Mouse (Mus musculus) stomach, embryonic 14.5 days (tissue): Measurements from ENCODE around the gene Atl1. TPM values are rescaled to one million over a fixed set of nuclear protein-coding genes. Genes with fewer than 3 reads are reported as not detected.

Source experiments
- ATAC-seq: fragments of 200-750 bp; cut with Nextera tagmentation; 2 replicates; pipeline ENCODE4 v1.8.0; 2017; ENCODE audit warnings: low read depth, moderate TSS enrichment; ENCODE audit not compliant: insufficient number of reproducible peaks, insufficient read depth, low FRiP score
- H3K27ac ChIP-seq: fragments of 300-500 bp; sonication (generic); 2 replicates; pipeline ENCODE4 v1.5.1; 2014; ENCODE audit warnings: mild to moderate bottlenecking, low read length, moderate library complexity, mixed read lengths
- H3K27me3 ChIP-seq: fragments of 300-500 bp; sonication (generic); 2 replicates; pipeline ENCODE4 v1.6.1; 2014; ENCODE audit warnings: low read length, control low read depth, mixed read lengths; ENCODE audit not compliant: control insufficient read depth, insufficient read depth
- H3K36me3 ChIP-seq: fragments of 300-500 bp; sonication (generic); 2 replicates; pipeline ENCODE4 v1.6.1; 2014; ENCODE audit warnings: mild to moderate bottlenecking, control low read depth, low read length, moderate library complexity, mixed read lengths; ENCODE audit not compliant: control insufficient read depth, insufficient read depth
- H3K4me1 ChIP-seq: fragments of 300-500 bp; sonication (generic); 2 replicates; pipeline ENCODE4 v1.6.1; 2014; ENCODE audit warnings: low read length, control low read depth, mixed read lengths; ENCODE audit not compliant: control insufficient read depth, insufficient read depth
- H3K4me2 ChIP-seq: fragments of 300-500 bp; sonication (generic); replicated peaks from 2 replicates; pipeline ENCODE4 v1.6.1; 2014; ENCODE audit warnings: low read depth, low read length, control low read depth
- H3K4me3 ChIP-seq: fragments of 300-500 bp; sonication (generic); 2 replicates; pipeline ENCODE4 v1.5.1; 2014; ENCODE audit warnings: low read depth, low read length, control low read depth
- H3K9ac ChIP-seq: fragments of 300-500 bp; sonication (generic); replicated peaks from 2 replicates; pipeline ENCODE4 v1.6.1; 2014; ENCODE audit warnings: low read depth, mild to moderate bottlenecking, control low read depth, low read length, moderate library complexity, mixed read lengths
- H3K9me3 ChIP-seq: fragments of 300-500 bp; sonication (generic); 2 replicates; pipeline ENCODE4 v1.6.1; 2016; ENCODE audit warnings: low read depth, low read length, control low read depth; ENCODE audit not compliant: control insufficient read depth
- WGBS: fragments of 180-500 bp; shearing (Covaris S2); extraction: QIAGEN DNeasy Blood & Tissue Kit; methylation state at CpG from one replicate; pipeline ENCODE4 v1.1.7; 2014; 5-methylcytosine and 5-hydroxymethylcytosine counted together
- polyA plus RNA-seq: library from polyadenylated mRNA; unstranded; fragments of >200 nt; fragmentation: Nextera tagmentation; extraction: Ambion mirVana; gene quantifications from 2 replicates; pipeline ENCODE4 v1.2.1, GENCODE M21; 2014

Atl1 gene
- polyA plus RNA-seq, 1 experiment from 2014 or later: 7.5 TPM

- Histone ChIP-seq H3K36me3 (peaks cover 60% of the 10 kb centered on the region), H3K9ac (no peak overlapping the region), H3K27me3 (no peaks in the 10 kb centered on the region), H3K27ac (no peak overlapping the region), H3K4me2 (no peak overlapping the region), H3K4me1 (no peaks in the 10 kb centered on the region), H3K4me3 (no peak overlapping the region), H3K9me3 (no peaks in the 10 kb centered on the region)
- no peak for ATAC-seq
- WGBS: 82% methylated on average over 5 of the region's 5 CpGs
Measured at GRCm38 (mm10) chr12:69966071-69966470, 73.7 kb downstream of the Atl1 start.

- Histone ChIP-seq H3K9ac (no peak overlapping the region), H3K36me3 (peaks cover 59% of the 10 kb centered on the region), H3K4me1 (no peaks in the 10 kb centered on the region), H3K27ac (no peak overlapping the region), H3K4me2 (no peak overlapping the region), H3K4me3 (no peak overlapping the region), H3K9me3 (no peaks in the 10 kb centered on the region), H3K27me3 (no peaks in the 10 kb centered on the region)
- WGBS: 90% methylated on average over 6 of the region's 6 CpGs
- ATAC-seq: no peak
Measured at GRCm38 (mm10) chr12:69967112-69967511, 74.7 kb downstream of the Atl1 start.

GRCm38 (mm10) chr12:69968154-69968553 lies 75.7 kb downstream of the Atl1 start:
- Histone ChIP-seq H3K4me2 (no peak overlapping the region), H3K9me3 (no peaks in the 10 kb centered on the region), H3K4me3 (no peak overlapping the region), H3K27ac (no peak overlapping the region), H3K4me1 (no peaks in the 10 kb centered on the region), H3K27me3 (no peaks in the 10 kb centered on the region), H3K36me3 (peaks cover 55% of the 10 kb centered on the region), H3K9ac (no peak overlapping the region)
- no peak for ATAC-seq
- 75% methylated on average over 5 of the region's 5 CpGs for WGBS

- Histone ChIP-seq H3K27me3 (no peaks in the 10 kb centered on the region), H3K4me3 (no peak overlapping the region), H3K9me3 (no peaks in the 10 kb centered on the region), H3K4me2 (no peak overlapping the region), H3K9ac (no peak overlapping the region), H3K4me1 (0 out of 2 replicates have a peak, but pooled peaks cover 5% of the 10 kb centered on the region), H3K36me3 (peaks cover 33% of the 10 kb centered on the region), H3K27ac (no peak overlapping the region)
- no peak for ATAC-seq
Measured at GRCm38 (mm10) chr12:69973666-69974065, 81.3 kb downstream of the Atl1 start.

DNA sequence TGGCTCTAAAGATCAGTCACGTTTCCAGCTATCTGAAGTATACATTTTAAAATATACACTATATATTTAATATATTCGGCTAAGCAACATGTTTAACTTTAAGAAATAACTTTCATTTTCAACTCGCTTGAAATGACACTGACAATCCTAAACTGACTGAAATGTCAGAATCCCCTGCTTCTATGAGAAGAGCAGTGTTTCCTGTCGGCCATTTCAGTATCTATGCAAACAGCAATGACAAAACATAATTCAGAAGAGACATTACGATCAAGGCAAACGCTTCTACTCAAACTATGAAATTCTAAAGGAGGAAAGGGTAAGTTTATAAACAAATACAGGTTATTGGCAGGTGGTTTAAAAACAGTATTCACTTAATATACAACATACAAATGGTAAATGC lies 84.3 kb downstream of the Atl1 start:
- H3K36me3 ChIP-seq: peaks cover 14% of the 10 kb centered on the region; the same call in 1 of the 2 replicates
- ATAC-seq: no peak
- no peak overlapping the region for H3K9ac ChIP-seq
- no peaks in the 10 kb centered on the region for H3K27me3 ChIP-seq
- H3K4me3 ChIP-seq: no peak overlapping the region
- no peaks in the 10 kb centered on the region for H3K9me3 ChIP-seq
- no peak overlapping the region for H3K4me2 ChIP-seq
- 0 out of 2 replicates have a peak, but pooled peaks cover 6% of the 10 kb centered on the region for H3K4me1 ChIP-seq
- no peak overlapping the region for H3K27ac ChIP-seq
- 75% methylated on average over 6 of the region's 6 CpGs for whole genome bisulfite sequencing

DNA sequence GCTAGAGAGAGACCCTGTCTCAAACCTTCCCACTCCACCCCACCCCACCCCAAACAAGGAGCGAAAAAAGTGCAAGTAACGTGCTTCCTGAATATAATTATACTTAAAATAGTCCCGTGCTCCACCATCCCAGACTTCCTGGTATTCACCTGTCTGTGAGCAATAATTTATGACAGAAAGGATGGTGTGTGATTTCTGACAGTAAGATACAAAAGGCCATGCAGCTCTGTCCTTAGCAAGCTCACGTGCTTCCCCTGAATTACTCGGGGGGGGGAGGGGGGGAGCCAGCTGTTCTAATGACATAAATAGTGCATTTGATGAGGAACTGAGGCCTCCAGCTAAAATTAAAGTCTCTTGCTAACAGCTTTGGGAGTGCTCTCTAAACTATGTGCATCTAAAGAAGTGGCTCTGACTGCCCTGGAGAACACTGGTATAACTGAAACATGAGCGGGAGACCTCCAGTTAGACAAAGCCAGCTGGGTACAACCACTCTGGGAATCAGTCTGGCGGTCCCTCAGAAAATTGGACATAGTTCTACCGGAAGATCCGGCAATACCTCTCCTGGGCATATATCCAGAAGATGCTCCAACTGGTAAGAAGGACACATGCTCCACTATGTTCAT lies 85.1 kb downstream of the Atl1 start:
- no peak for ATAC-seq

GRCm38 (mm10) chr12:69982874-69983273 lies 90.5 kb downstream of the Atl1 start:
- Histone ChIP-seq H3K9ac (no peak overlapping the region), H3K27me3 (no peaks in the 10 kb centered on the region), H3K4me3 (no peak overlapping the region), H3K4me1 (peaks cover 11% of the 10 kb centered on the region), H3K9me3 (no peaks in the 10 kb centered on the region), H3K4me2 (no peak overlapping the region), H3K27ac (no peak overlapping the region), H3K36me3 (peaks cover 23% of the 10 kb centered on the region)
- 69% methylated on average over 5 of the region's 5 CpGs for WGBS
- no peak for ATAC-seq

More for the DNA sequence above, 85.1 kb downstream of the Atl1 start:
- Histone ChIP-seq H3K27ac (no peak overlapping the region), H3K4me3 (no peak overlapping the region), H3K4me1 (0 out of 2 replicates have a peak, but pooled peaks cover 7% of the 10 kb centered on the region), H3K27me3 (no peaks in the 10 kb centered on the region), H3K9me3 (no peaks in the 10 kb centered on the region), H3K4me2 (no peak overlapping the region), H3K36me3 (peaks cover 15% of the 10 kb centered on the region; the same call in 1 of the 2 replicates), H3K9ac (no peak overlapping the region)
- 71% methylated on average over 9 of the region's 9 CpGs for WGBS

DNA sequence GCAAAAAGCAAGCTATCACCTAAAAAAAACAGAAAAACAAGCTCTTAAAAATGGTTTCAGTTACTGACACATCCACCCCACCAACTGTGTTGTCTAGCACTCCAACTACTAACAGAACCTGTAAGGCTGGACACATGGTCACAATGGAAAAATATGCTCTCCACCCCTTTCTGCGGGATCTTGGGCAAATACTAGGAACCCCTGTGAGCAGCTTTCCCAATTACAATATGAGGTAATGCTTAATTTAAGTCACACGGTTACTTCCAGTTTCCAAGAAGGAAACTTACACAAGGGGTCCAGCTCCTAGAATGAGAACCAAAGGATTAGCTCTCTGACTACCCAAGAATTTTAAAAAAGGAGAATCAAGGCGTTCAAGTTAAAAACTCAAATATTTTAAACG lies 93.1 kb downstream of the Atl1 start:
- Histone ChIP-seq H3K4me3 (peak overlapping the region; percentile 79), H3K27ac (no peak overlapping the region), H3K9me3 (no peaks in the 10 kb centered on the region), H3K9ac (peak overlapping the region; percentile 92; the same call in 1 of the 2 replicates), H3K4me2 (peak overlapping the region; percentile 68), H3K36me3 (peaks cover 23% of the 10 kb centered on the region), H3K4me1 (peaks cover 13% of the 10 kb centered on the region), H3K27me3 (no peaks in the 10 kb centered on the region)
- ATAC-seq: no peak
- 30% methylated on average over 4 of the region's 4 CpGs for WGBS
